Mouse (Mus musculus): ENCODE results near the gene Mdfic. TPM values are rescaled to one million over a fixed set of nuclear protein-coding genes. Genes with fewer than 3 reads are reported as not detected.

Gene Mdfic
- polyA plus RNA-seq, 1 experiment: 17.6 TPM

GRCm38 (mm10) chr6:15743793-15744192 lies 23.3 kb downstream of the Mdfic start:
- peak overlapping the region; percentile 68 for H3ac ChIP-seq (ENCODE audit: control insufficient read depth, insufficient read length, low read depth)
- TF ChIP-seq FOSL1 (IDR thresholded peaks at IDR 0.05; ENCODE audit: insufficient read depth, low read length, poor library complexity, severe bottlenecking): no peak
- TF ChIP-seq CEBPB (IDR thresholded peaks at IDR 0.05; ENCODE audit: low read depth): no peak
- TF ChIP-seq MAX (IDR thresholded peaks at IDR 0.05): no peak
- TF ChIP-seq USF1 (IDR thresholded peaks at IDR 0.05; ENCODE audit: low read depth): no peak
- no peak for TF ChIP-seq MYOG (IDR thresholded peaks at IDR 0.05; ENCODE audit: control insufficient read depth, extremely low read depth, insufficient read length)
- no peak for TF ChIP-seq MYOD1 (IDR thresholded peaks at IDR 0.05; ENCODE audit: control insufficient read depth, insufficient read length, low read depth)
- no peak for TF ChIP-seq CTCF (IDR thresholded peaks at IDR 0.05; ENCODE audit: control insufficient read depth, insufficient read depth, insufficient read length)

DNA sequence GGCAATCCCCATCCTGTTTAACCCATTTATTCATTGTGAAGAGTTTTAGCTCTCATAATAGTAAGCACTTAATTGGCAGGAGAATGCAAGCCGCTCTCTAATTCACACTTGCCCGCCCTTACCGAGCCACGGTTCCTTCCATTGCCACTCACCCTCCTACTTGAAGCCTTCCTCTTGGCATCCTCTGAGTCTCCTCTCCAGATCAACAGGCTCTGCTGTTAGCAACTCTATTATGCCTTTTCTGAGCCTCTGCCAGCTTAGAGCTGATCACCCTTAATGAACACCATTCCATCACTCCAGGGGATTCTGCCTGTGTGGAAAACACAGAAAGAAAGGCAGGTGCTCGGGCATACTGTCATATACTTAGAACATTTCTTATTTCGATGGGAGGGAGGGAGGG lies 24.9 kb downstream of the Mdfic start:
- H3K27me3 ChIP-seq (ENCODE audit: control insufficient read depth, insufficient read depth, insufficient read length): no peaks in the 10 kb centered on the region
- peaks cover 60% of the 10 kb centered on the region for H3K36me3 ChIP-seq (ENCODE audit: control insufficient read depth, insufficient read depth)

More at GRCm38 (mm10) chr6:15743793-15744192, 23.3 kb downstream of the Mdfic start:
- peaks cover 65% of the 10 kb centered on the region for H3K79me2 ChIP-seq (ENCODE audit: control insufficient read depth, insufficient read depth)
- peaks cover 35% of the 10 kb centered on the region for H3K79me3 ChIP-seq (ENCODE audit: low read depth)
- no peaks in the 10 kb centered on the region for H3K27me3 ChIP-seq (ENCODE audit: control insufficient read depth, insufficient read depth, insufficient read length)
- H3K36me3 ChIP-seq (ENCODE audit: control insufficient read depth, insufficient read depth): peaks cover 73% of the 10 kb centered on the region
- H3K4me3 ChIP-seq (ENCODE audit: insufficient read depth, poor library complexity, severe bottlenecking): peak overlapping the region; percentile 12

DNA sequence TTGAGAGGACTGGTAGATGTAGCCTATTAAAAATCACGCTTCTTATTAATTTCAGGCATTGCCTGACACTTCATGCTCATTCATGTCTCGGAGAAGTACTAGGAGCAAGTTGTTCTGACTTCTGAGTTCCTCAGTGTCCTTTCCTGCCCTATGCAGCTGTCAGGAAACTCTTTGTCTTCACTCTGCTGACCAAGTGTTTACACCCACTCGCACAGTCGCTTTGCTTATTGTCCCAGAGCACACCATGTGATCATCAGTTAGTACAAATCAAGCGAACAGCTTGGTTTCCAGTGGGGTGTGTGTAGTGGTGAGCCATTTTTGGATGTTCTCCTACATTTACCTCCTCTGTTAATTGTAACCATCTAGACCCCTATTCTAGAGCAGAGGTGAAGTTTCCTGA lies 25.4 kb downstream of the Mdfic start:
- peaks cover 35% of the 10 kb centered on the region for H3K79me3 ChIP-seq (ENCODE audit: low read depth)
- no peak overlapping the region for H3ac ChIP-seq (ENCODE audit: control insufficient read depth, insufficient read length, low read depth)
- no peak for TF ChIP-seq MYOG (IDR thresholded peaks at IDR 0.05; ENCODE audit: control insufficient read depth, extremely low read depth, insufficient read length)
- TF ChIP-seq CEBPB (IDR thresholded peaks at IDR 0.05; ENCODE audit: low read depth): no peak
- no peak for TF ChIP-seq FOSL1 (IDR thresholded peaks at IDR 0.05; ENCODE audit: insufficient read depth, low read length, poor library complexity, severe bottlenecking)
- TF ChIP-seq MYOD1 (IDR thresholded peaks at IDR 0.05; ENCODE audit: control insufficient read depth, insufficient read length, low read depth): no peak
- TF ChIP-seq MAX (IDR thresholded peaks at IDR 0.05): no peak
- no peak for TF ChIP-seq USF1 (IDR thresholded peaks at IDR 0.05; ENCODE audit: low read depth)
- no peak for TF ChIP-seq CTCF (IDR thresholded peaks at IDR 0.05; ENCODE audit: control insufficient read depth, insufficient read depth, insufficient read length)
- peaks cover 54% of the 10 kb centered on the region for H3K79me2 ChIP-seq (ENCODE audit: control insufficient read depth, insufficient read depth)
- H3K27me3 ChIP-seq (ENCODE audit: control insufficient read depth, insufficient read depth, insufficient read length): no peaks in the 10 kb centered on the region
- H3K4me3 ChIP-seq (ENCODE audit: insufficient read depth, poor library complexity, severe bottlenecking): no peak overlapping the region
- H3K36me3 ChIP-seq (ENCODE audit: control insufficient read depth, insufficient read depth): peaks cover 54% of the 10 kb centered on the region

More for the DNA sequence above, 24.9 kb downstream of the Mdfic start:
- no peak overlapping the region for H3ac ChIP-seq (ENCODE audit: control insufficient read depth, insufficient read length, low read depth)
- peaks cover 59% of the 10 kb centered on the region for H3K79me2 ChIP-seq (ENCODE audit: control insufficient read depth, insufficient read depth)
- TF ChIP-seq USF1 (IDR thresholded peaks at IDR 0.05; ENCODE audit: low read depth) (no peak), MAX (IDR thresholded peaks at IDR 0.05) (no peak), FOSL1 (IDR thresholded peaks at IDR 0.05; ENCODE audit: insufficient read depth, low read length, poor library complexity, severe bottlenecking) (no peak), MYOD1 (IDR thresholded peaks at IDR 0.05; ENCODE audit: control insufficient read depth, insufficient read length, low read depth) (no peak), CTCF (IDR thresholded peaks at IDR 0.05; ENCODE audit: control insufficient read depth, insufficient read depth, insufficient read length) (no peak), MYOG (IDR thresholded peaks at IDR 0.05; ENCODE audit: control insufficient read depth, extremely low read depth, insufficient read length) (no peak), CEBPB (IDR thresholded peaks at IDR 0.05; ENCODE audit: low read depth) (no peak)
- H3K4me3 ChIP-seq (ENCODE audit: insufficient read depth, poor library complexity, severe bottlenecking): no peak overlapping the region
- peaks cover 35% of the 10 kb centered on the region for H3K79me3 ChIP-seq (ENCODE audit: low read depth)

DNA sequence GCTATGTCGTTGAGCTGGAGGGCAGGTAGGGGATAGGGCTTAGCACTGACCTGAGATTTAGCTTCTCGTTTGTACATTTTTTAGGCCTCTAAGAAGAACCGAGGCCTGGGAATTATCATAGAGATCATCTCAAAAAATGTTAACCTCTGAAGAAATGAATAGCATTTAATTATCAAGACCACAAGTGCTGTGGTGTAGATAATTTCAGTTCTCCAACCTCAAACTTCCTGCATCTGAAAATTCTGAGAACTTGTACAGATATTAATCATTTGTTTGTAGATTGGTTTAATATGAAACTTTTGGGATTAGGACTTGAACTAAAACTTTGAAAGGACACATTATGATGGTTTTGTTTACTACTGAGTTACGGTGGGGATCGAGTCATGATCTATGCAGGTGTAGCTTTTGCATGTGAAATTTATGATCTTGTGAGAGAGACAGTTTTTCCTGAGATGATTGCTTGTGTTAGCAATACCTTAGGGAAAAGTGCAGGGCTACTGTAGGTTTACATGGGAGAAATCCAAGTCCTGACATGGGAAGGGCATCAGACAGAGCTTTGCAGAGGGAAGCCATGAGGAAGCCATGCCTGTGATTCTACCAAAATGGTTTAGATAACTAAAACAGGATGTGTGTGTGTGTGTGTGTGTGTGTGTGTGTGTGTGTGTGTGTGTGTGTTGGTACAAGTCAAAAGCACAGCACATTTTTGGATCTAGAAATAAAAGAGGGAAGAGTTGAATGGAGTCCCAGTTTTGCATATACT lies 27.1 kb downstream of the Mdfic start:
- peaks cover 46% of the 10 kb centered on the region for H3K36me3 ChIP-seq (ENCODE audit: control insufficient read depth, insufficient read depth)
- no peaks in the 10 kb centered on the region for H3K27me3 ChIP-seq (ENCODE audit: control insufficient read depth, insufficient read depth, insufficient read length)
- H3K79me3 ChIP-seq (ENCODE audit: low read depth): peaks cover 41% of the 10 kb centered on the region
- peaks cover 57% of the 10 kb centered on the region for H3K79me2 ChIP-seq (ENCODE audit: control insufficient read depth, insufficient read depth)
- no peak overlapping the region for H3K4me3 ChIP-seq (ENCODE audit: insufficient read depth, poor library complexity, severe bottlenecking)
- TF ChIP-seq MAX (IDR thresholded peaks at IDR 0.05): no peak
- no peak for TF ChIP-seq CEBPB (IDR thresholded peaks at IDR 0.05; ENCODE audit: low read depth)
- TF ChIP-seq FOSL1 (IDR thresholded peaks at IDR 0.05; ENCODE audit: insufficient read depth, low read length, poor library complexity, severe bottlenecking): no peak
- no peak for TF ChIP-seq MYOD1 (IDR thresholded peaks at IDR 0.05; ENCODE audit: control insufficient read depth, insufficient read length, low read depth)
- no peak for TF ChIP-seq CTCF (IDR thresholded peaks at IDR 0.05; ENCODE audit: control insufficient read depth, insufficient read depth, insufficient read length)
- H3ac ChIP-seq (ENCODE audit: control insufficient read depth, insufficient read length, low read depth): no peak overlapping the region

DNA sequence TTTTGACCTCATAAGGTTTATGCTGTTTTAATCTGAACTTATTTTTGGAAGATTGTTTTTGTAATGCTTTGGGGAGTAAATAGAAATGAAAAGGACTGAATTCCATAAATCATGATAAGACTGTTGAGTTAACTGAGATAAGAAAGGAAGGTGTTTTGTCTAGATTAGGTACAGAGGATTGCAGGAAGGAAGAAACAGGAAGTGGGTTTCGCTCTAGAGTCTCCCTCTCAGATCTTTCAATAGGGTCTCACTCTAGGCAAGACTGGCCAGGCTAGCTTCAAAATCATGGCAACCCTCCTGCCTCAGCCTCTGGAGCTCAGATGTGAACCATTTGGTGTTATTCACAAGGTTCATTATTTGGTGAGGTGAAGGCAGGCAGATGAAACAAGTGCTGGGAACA lies 27.8 kb downstream of the Mdfic start:
- Histone ChIP-seq H3K79me3 (ENCODE audit: low read depth) (peaks cover 41% of the 10 kb centered on the region), H3ac (ENCODE audit: control insufficient read depth, insufficient read length, low read depth) (no peak overlapping the region), H3K36me3 (ENCODE audit: control insufficient read depth, insufficient read depth) (peaks cover 46% of the 10 kb centered on the region), H3K27me3 (ENCODE audit: control insufficient read depth, insufficient read depth, insufficient read length) (no peaks in the 10 kb centered on the region), H3K4me3 (ENCODE audit: insufficient read depth, poor library complexity, severe bottlenecking) (no peak overlapping the region), H3K79me2 (ENCODE audit: control insufficient read depth, insufficient read depth) (peaks cover 57% of the 10 kb centered on the region)
- TF ChIP-seq MYOD1 (IDR thresholded peaks at IDR 0.05; ENCODE audit: control insufficient read depth, insufficient read length, low read depth) (no peak), CEBPB (IDR thresholded peaks at IDR 0.05; ENCODE audit: low read depth) (no peak)

DNA sequence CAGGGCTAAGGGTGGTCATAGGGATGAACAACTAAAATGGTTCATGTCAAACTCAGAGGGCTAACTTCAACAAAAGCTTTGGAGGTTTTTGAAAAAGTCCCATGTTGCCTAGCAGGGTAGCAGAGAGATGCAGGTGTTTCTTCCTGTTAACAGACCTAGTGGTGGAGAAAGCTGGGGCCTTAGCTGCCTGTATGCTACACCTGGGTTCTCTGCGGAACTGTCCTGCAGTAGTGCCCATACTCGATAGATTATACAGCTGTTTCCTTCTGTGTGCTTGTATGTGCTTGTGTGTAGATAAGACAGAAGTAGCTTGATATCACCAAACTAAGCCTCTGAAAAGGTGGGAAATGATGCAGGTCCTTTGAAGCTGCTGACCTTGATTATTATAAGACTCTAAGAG lies 28.5 kb downstream of the Mdfic start:
- TF ChIP-seq CEBPB (IDR thresholded peaks at IDR 0.05; ENCODE audit: low read depth) (no peak), MYOD1 (IDR thresholded peaks at IDR 0.05; ENCODE audit: control insufficient read depth, insufficient read length, low read depth) (no peak), USF1 (IDR thresholded peaks at IDR 0.05; ENCODE audit: low read depth) (no peak), MAX (IDR thresholded peaks at IDR 0.05) (no peak)
- Histone ChIP-seq H3K36me3 (ENCODE audit: control insufficient read depth, insufficient read depth) (peaks cover 46% of the 10 kb centered on the region), H3K4me3 (ENCODE audit: insufficient read depth, poor library complexity, severe bottlenecking) (no peak overlapping the region), H3K79me3 (ENCODE audit: low read depth) (peaks cover 41% of the 10 kb centered on the region), H3K27me3 (ENCODE audit: control insufficient read depth, insufficient read depth, insufficient read length) (no peaks in the 10 kb centered on the region), H3ac (ENCODE audit: control insufficient read depth, insufficient read length, low read depth) (no peak overlapping the region), H3K79me2 (ENCODE audit: control insufficient read depth, insufficient read depth) (peaks cover 57% of the 10 kb centered on the region)
